Mouse (Mus musculus): ENCODE data around the gene Pbld2. TPM values are rescaled to one million over a fixed set of nuclear protein-coding genes. Genes with fewer than 3 reads are reported as not detected.

Pbld2 gene
- polyA plus RNA-seq (2014; fragmentation: Illumina TruSeq; extraction: RNeasy Lipid Tissue Mini Kit (QIAGEN cat#74804); ENCODE audit: low read depth, low replicate concordance): 1.8 TPM

DNA sequence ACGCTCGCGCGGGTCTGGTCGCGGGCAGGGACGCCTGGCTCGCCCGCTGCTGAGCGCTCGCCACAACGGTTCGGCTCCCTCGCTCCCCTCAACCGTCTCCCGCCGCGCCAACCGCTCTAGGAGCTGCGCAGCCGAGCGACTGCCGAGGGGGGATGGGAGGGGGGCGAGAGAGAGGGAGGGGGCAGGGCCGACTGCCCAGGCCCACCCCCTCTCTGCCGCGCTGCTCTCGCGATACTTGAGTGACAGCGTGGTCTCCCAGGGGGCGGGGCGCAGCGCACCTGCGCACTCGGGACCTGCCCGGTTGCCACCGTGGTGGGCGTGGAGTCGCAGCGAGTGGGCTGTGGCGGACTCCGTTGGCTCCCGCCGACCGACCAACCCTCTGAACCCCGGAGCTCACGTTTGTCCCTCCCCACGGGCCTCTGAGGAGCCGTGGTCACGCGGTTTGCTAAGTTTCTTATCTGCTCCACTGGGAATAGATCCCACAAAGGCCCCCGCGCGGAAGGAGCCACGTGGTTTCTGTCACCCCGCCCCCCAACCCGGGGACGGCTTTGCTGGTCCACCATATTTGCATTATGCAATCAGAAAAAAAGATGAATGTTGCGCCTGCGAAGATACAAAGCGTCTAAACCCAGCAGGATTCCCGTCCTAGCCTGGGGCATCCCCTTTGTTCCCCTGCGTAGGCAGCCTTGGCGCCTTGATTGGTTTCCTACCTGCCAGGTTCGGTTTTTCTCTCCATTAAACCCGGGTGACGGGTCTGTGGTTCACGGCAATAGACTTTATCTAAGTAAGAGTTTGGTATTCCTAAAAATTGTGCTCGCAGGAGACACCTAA, at the start of gene Pbld2, which contains the start of gene Hnrnph3:
TSS of gene Pbld2 (plus strand) at position 567 of the 831 bp plus-strand sequence.
TSS of gene Hnrnph3 (minus strand) at position 469 of the 831 bp plus-strand sequence.

GRCm38 (mm10) chr10:62980039-62980954, 43.8 kb upstream of the Pbld2 start, which contains the start of gene Rufy2:
TSS of gene Rufy2 (plus strand) at chr10:62980223.

DNA sequence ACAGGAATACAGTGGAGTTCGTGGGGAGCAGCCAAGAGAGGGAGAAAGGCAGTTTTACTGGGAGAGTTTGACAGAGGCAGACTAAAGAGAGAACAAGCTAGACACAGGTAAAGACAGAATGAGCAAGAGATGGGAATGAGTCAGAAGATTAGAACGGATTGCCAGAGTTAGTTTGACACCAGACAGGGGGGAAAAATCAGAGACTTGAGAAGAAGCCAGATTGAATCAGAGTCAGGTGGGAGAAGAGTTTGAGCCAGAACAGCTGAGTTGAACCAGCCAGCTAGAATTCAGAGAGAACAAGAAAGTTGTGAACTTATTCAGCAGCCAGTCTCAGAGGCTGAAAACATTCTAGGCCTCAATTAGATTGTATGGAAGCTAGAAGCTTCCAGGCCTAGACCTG, 35.7 kb downstream of the Pbld2 start, which contains the start of gene Pbld1:
TSS of gene Pbld1 (plus strand) at position 301 of the 400 bp plus-strand sequence.

DNA sequence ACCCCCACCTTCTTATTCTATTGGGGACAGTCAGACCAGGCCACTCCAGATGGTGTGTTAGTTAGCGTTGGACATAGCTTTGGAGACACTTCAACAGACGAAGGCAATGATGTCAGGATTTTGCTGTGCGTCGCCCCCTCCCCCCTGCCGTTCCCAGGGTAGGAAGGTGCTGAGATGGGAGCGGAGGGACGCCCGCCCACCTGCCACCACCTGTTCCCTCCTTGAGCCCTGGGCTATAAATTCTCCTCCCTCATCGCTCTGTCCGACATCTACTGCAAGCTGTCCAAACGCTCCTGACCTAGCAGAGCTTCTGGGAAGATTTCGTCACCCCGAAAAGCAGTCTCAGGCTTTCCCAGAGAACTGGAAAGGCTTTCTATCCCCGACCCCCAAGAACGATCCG, 75.4 kb downstream of the Pbld2 start, which contains the start of gene Atoh7:
TSS of gene Atoh7 (plus strand) at position 131 of the 400 bp plus-strand sequence.

Other genes with a start within 250 kb of the Pbld2 start
- 181 TPM for gene Ccar1, start 232.0 kb upstream of the Pbld2 start, polyA plus RNA-seq (2014; fragmentation: Illumina TruSeq; extraction: RNeasy Lipid Tissue Mini Kit (QIAGEN cat#74804); ENCODE audit: low read depth, low replicate concordance)
- gene Tet1, start 115.3 kb upstream of the Pbld2 start, polyA plus RNA-seq (2014; fragmentation: Illumina TruSeq; extraction: RNeasy Lipid Tissue Mini Kit (QIAGEN cat#74804); ENCODE audit: low read depth, low replicate concordance): 0.49 TPM
- 7.6 TPM for gene Slc25a16, start 103.7 kb upstream of the Pbld2 start, polyA plus RNA-seq (2014; fragmentation: Illumina TruSeq; extraction: RNeasy Lipid Tissue Mini Kit (QIAGEN cat#74804); ENCODE audit: low read depth, low replicate concordance)
- 6.2 TPM for gene Dna2, start 77.3 kb upstream of the Pbld2 start, polyA plus RNA-seq (2014; fragmentation: Illumina TruSeq; extraction: RNeasy Lipid Tissue Mini Kit (QIAGEN cat#74804); ENCODE audit: low read depth, low replicate concordance)
- gene Rufy2, start 44.1 kb upstream of the Pbld2 start, polyA plus RNA-seq (2014; fragmentation: Illumina TruSeq; extraction: RNeasy Lipid Tissue Mini Kit (QIAGEN cat#74804); ENCODE audit: low read depth, low replicate concordance): 3.9 TPM
- gene Hnrnph3, start 98 bp upstream of the Pbld2 start, polyA plus RNA-seq (2014; fragmentation: Illumina TruSeq; extraction: RNeasy Lipid Tissue Mini Kit (QIAGEN cat#74804); ENCODE audit: low read depth, low replicate concordance): 201 TPM
- gene Pbld1, start 35.8 kb downstream of the Pbld2 start, polyA plus RNA-seq (2014; fragmentation: Illumina TruSeq; extraction: RNeasy Lipid Tissue Mini Kit (QIAGEN cat#74804); ENCODE audit: low read depth, low replicate concordance): 0.71 TPM
- not detected for gene Atoh7, start 75.3 kb downstream of the Pbld2 start, polyA plus RNA-seq (2014; fragmentation: Illumina TruSeq; extraction: RNeasy Lipid Tissue Mini Kit (QIAGEN cat#74804); ENCODE audit: low read depth, low replicate concordance)
- 0.85 TPM for gene Mypn, start 179.6 kb downstream of the Pbld2 start, polyA plus RNA-seq (2014; fragmentation: Illumina TruSeq; extraction: RNeasy Lipid Tissue Mini Kit (QIAGEN cat#74804); ENCODE audit: low read depth, low replicate concordance)
- gene Herc4, start 219.5 kb downstream of the Pbld2 start, polyA plus RNA-seq (2014; fragmentation: Illumina TruSeq; extraction: RNeasy Lipid Tissue Mini Kit (QIAGEN cat#74804); ENCODE audit: low read depth, low replicate concordance): 518 TPM

All from testis, adult 10 weeks (tissue).